Mouse (Mus musculus) midbrain, embryonic 15.5 days (tissue): ENCODE measurements around the gene Maneal. TPM values are rescaled to one million over a fixed set of nuclear protein-coding genes. Genes with fewer than 3 reads are reported as not detected.
A peak's percentile ranks its signal among the peaks of the same experiment; 100 is the strongest.

Experiments used
- ATAC-seq: fragments of 200-750 bp; cut with Nextera tagmentation; replicated peaks from 2 replicates; pipeline ENCODE4 v1.8.0; 2017; ENCODE audit warnings: moderate TSS enrichment
- H3K27ac ChIP-seq: fragments of 300-500 bp; sonication (generic); 2 replicates; pipeline ENCODE4 v1.5.1; 2015; ENCODE audit warnings: mild to moderate bottlenecking, inconsistent platforms
- H3K27me3 ChIP-seq: fragments of 300-500 bp; sonication (generic); replicated peaks from 2 replicates; pipeline ENCODE4 v1.6.1; 2015; ENCODE audit warnings: inconsistent platforms
- H3K36me3 ChIP-seq: fragments of 300-500 bp; sonication (generic); replicated peaks from 2 replicates; pipeline ENCODE4 v1.6.1; 2015; ENCODE audit warnings: inconsistent platforms
- H3K4me1 ChIP-seq: fragments of 300-500 bp; sonication (generic); 2 replicates; pipeline ENCODE4 v1.6.1; 2015; ENCODE audit warnings: inconsistent platforms
- H3K4me2 ChIP-seq: fragments of 300-500 bp; sonication (generic); 2 replicates; pipeline ENCODE4 v1.6.1; 2015; ENCODE audit warnings: inconsistent platforms, mild to moderate bottlenecking, moderate library complexity
- H3K4me3 ChIP-seq: fragments of 300-500 bp; sonication (generic); 2 replicates; pipeline ENCODE4 v1.5.1; 2015; ENCODE audit warnings: mild to moderate bottlenecking, inconsistent platforms
- H3K9ac ChIP-seq: fragments of 300-500 bp; sonication (generic); 2 replicates; pipeline ENCODE4 v1.6.1; 2015; ENCODE audit warnings: mild to moderate bottlenecking, inconsistent platforms
- H3K9me3 ChIP-seq: fragments of 300-500 bp; sonication (generic); 2 replicates; pipeline ENCODE4 v1.6.1; 2016; ENCODE audit warnings: inconsistent platforms
- WGBS: fragments of 180-500 bp; shearing (Covaris S2); methylation state at CpG from one replicate; pipeline ENCODE4 v1.1.7; 2015; ENCODE audit warnings: mixed read lengths; 5-methylcytosine and 5-hydroxymethylcytosine counted together
- polyA plus RNA-seq: library from polyadenylated mRNA; unstranded; fragments of >200 nt; fragmentation: Nextera tagmentation; extraction: Ambion mirVana; gene quantifications from 2 replicates; pipeline ENCODE4 v1.2.1, GENCODE M21; 2015

The Maneal gene
- polyA plus RNA-seq, 1 experiment from 2014 or later: 14.2 TPM

- Histone ChIP-seq H3K36me3 (no peaks in the 10 kb centered on the region), H3K9me3 (no peaks in the 10 kb centered on the region), H3K4me2 (peak overlapping the region; percentile 71), H3K27me3 (peaks cover 20% of the 10 kb centered on the region; the same call in 1 of the 2 replicates), H3K9ac (peak overlapping the region; percentile 52), H3K4me1 (peaks cover 28% of the 10 kb centered on the region), H3K27ac (peak overlapping the region; percentile 82), H3K4me3 (peak overlapping the region; percentile 59)
- under 1% methylated on average over 37 of the region's 37 CpGs for WGBS
- peak; percentile 97 for ATAC-seq
Observed at GRCm38 (mm10) chr4:124881341-124881908, 19.5 kb upstream of the Maneal start.

- H3K4me2 ChIP-seq: peak within 1 kb of the TSS; percentile 71
- no peaks in the 10 kb centered on the region for H3K36me3 ChIP-seq
- peaks cover 28% of the 10 kb centered on the region for H3K4me1 ChIP-seq
- peak within 1 kb of the TSS; percentile 52 for H3K9ac ChIP-seq
- no peaks in the 10 kb centered on the region for H3K9me3 ChIP-seq
- H3K4me3 ChIP-seq: peak within 1 kb of the TSS; percentile 59
- ATAC-seq: no peak
- peaks cover 16% of the 10 kb centered on the region; the same call in 1 of the 2 replicates for H3K27me3 ChIP-seq
- peak within 1 kb of the TSS; percentile 82 for H3K27ac ChIP-seq
- WGBS: 6% methylated on average over 11 of the region's 11 CpGs
Observed at GRCm38 (mm10) chr4:124880599-124880998, 18.6 kb upstream of the Maneal start, which contains the start of gene Epha10. Epha10 (plus strand) TSS chr4:124880899.

- no peaks in the 10 kb centered on the region for H3K36me3 ChIP-seq
- WGBS: 94% methylated on average over 1 of the region's 1 CpGs
- H3K9me3 ChIP-seq: no peaks in the 10 kb centered on the region
- no peak overlapping the region for H3K4me3 ChIP-seq
- no peak overlapping the region for H3K27ac ChIP-seq
- H3K27me3 ChIP-seq: no peaks in the 10 kb centered on the region
- no peak overlapping the region for H3K4me2 ChIP-seq
- H3K9ac ChIP-seq: no peak overlapping the region
- ATAC-seq: no peak
- no peaks in the 10 kb centered on the region for H3K4me1 ChIP-seq
Observed at GRCm38 (mm10) chr4:124872719-124873118, 10.7 kb upstream of the Maneal start.

- H3K27ac ChIP-seq: no peak overlapping the region
- 19% methylated on average over 7 of the region's 7 CpGs for WGBS
Observed at GRCm38 (mm10) chr4:124860446-124860845, 1.5 kb downstream of the Maneal start.

GRCm38 (mm10) chr4:124858370-124858769 is 3.6 kb downstream of the Maneal start:
- WGBS: 81% methylated on average over 5 of the region's 5 CpGs
- no peak overlapping the region for H3K9ac ChIP-seq
- no peaks in the 10 kb centered on the region for H3K27me3 ChIP-seq
- no peak for ATAC-seq
- no peaks in the 10 kb centered on the region for H3K9me3 ChIP-seq
- H3K27ac ChIP-seq: no peak overlapping the region
- H3K36me3 ChIP-seq: peaks cover 39% of the 10 kb centered on the region
- H3K4me3 ChIP-seq: no peak overlapping the region
- peaks cover 27% of the 10 kb centered on the region for H3K4me1 ChIP-seq
- H3K4me2 ChIP-seq: no peak overlapping the region

More at GRCm38 (mm10) chr4:124860446-124860845, 1.5 kb downstream of the Maneal start:
- Histone ChIP-seq H3K4me1 (peaks cover 25% of the 10 kb centered on the region), H3K36me3 (peaks cover 27% of the 10 kb centered on the region), H3K4me2 (peak overlapping the region; percentile 89), H3K9ac (peak overlapping the region; percentile 69; the same call in 1 of the 2 replicates), H3K27me3 (no peaks in the 10 kb centered on the region), H3K4me3 (peak overlapping the region; percentile 67), H3K9me3 (no peaks in the 10 kb centered on the region)
- no peak for ATAC-seq

GRCm38 (mm10) chr4:124856294-124856693 is 5.7 kb downstream of the Maneal start:
- 96% methylated on average over 8 of the region's 8 CpGs for WGBS
- Histone ChIP-seq H3K36me3 (peaks cover 39% of the 10 kb centered on the region), H3K4me1 (peaks cover 37% of the 10 kb centered on the region)

GRCm38 (mm10) chr4:124850933-124851658 is 10.9 kb downstream of the Maneal start, which contains the start of gene 1110065P20Rik:
1110065P20Rik (minus strand) TSS chr4:124851196.
- Histone ChIP-seq H3K4me3 (peak within 1 kb of the TSS; percentile 82), H3K27ac (peak within 1 kb of the TSS; percentile 95), H3K27me3 (no peaks in the 10 kb centered on the region), H3K4me1 (peaks cover 45% of the 10 kb centered on the region), H3K4me2 (peak within 1 kb of the TSS; percentile 86), H3K9me3 (no peaks in the 10 kb centered on the region), H3K36me3 (peaks cover 17% of the 10 kb centered on the region), H3K9ac (peak within 1 kb of the TSS; percentile 83)
- under 1% methylated on average over 75 of the region's 75 CpGs for WGBS
- peak; percentile 62 for ATAC-seq

More at GRCm38 (mm10) chr4:124856294-124856693, 5.7 kb downstream of the Maneal start:
- Histone ChIP-seq H3K9ac (no peak overlapping the region), H3K27ac (no peak overlapping the region), H3K4me2 (no peak overlapping the region), H3K27me3 (no peaks in the 10 kb centered on the region), H3K4me3 (no peak overlapping the region), H3K9me3 (no peaks in the 10 kb centered on the region)
- ATAC-seq: no peak

- no peaks in the 10 kb centered on the region for H3K9me3 ChIP-seq
- peak within 1 kb of the TSS; percentile 82 for H3K4me3 ChIP-seq
- peak; percentile 93 for ATAC-seq
- WGBS: under 1% methylated on average over 86 of the region's 90 CpGs
- H3K27ac ChIP-seq: peak within 1 kb of the TSS; percentile 95
- H3K4me1 ChIP-seq: peaks cover 45% of the 10 kb centered on the region
- H3K9ac ChIP-seq: peak within 1 kb of the TSS; percentile 83
- H3K27me3 ChIP-seq: no peaks in the 10 kb centered on the region
- H3K36me3 ChIP-seq: peaks cover 12% of the 10 kb centered on the region
- peak within 1 kb of the TSS; percentile 86 for H3K4me2 ChIP-seq
Observed at GRCm38 (mm10) chr4:124850261-124850913, 11.6 kb downstream of the Maneal start, which contains the start of gene Yrdc. Yrdc (plus strand) TSS chr4:124850679.

GRCm38 (mm10) chr4:124849631-124850260 is 12.2 kb downstream of the Maneal start:
- peak; percentile 58 for ATAC-seq
- Histone ChIP-seq H3K9me3 (no peaks in the 10 kb centered on the region), H3K9ac (peak overlapping the region; percentile 83), H3K27ac (peak overlapping the region; percentile 95), H3K36me3 (peaks cover 9% of the 10 kb centered on the region; the same call in 1 of the 2 replicates), H3K4me1 (peaks cover 45% of the 10 kb centered on the region), H3K4me3 (peak overlapping the region; percentile 82), H3K4me2 (peak overlapping the region; percentile 86), H3K27me3 (no peaks in the 10 kb centered on the region)
- 1% methylated on average over 24 of the region's 24 CpGs for WGBS

- H3K9me3 ChIP-seq: no peaks in the 10 kb centered on the region
- 6% methylated on average over 8 of the region's 8 CpGs for WGBS
- no peaks in the 10 kb centered on the region for H3K27me3 ChIP-seq
- no peak overlapping the region for H3K4me2 ChIP-seq
- H3K27ac ChIP-seq: no peak overlapping the region
- peaks cover 35% of the 10 kb centered on the region for H3K4me1 ChIP-seq
- no peak overlapping the region for H3K9ac ChIP-seq
- 0 out of 2 replicates have a peak overlapping the region, but pooled peaks have one; percentile 1 for H3K4me3 ChIP-seq
- ATAC-seq: no peak
- no peaks in the 10 kb centered on the region; the same call in 1 of the 2 replicates for H3K36me3 ChIP-seq
Observed at GRCm38 (mm10) chr4:124847573-124847972, 14.4 kb downstream of the Maneal start.

GRCm38 (mm10) chr4:124843493-124843892 is 18.5 kb downstream of the Maneal start:
- ATAC-seq: 0 out of 2 replicates have a peak, but pooled peaks have one; percentile 41

More at GRCm38 (mm10) chr4:124843493-124843892, 18.5 kb downstream of the Maneal start:
- Histone ChIP-seq H3K4me3 (no peak overlapping the region), H3K4me1 (peaks cover 11% of the 10 kb centered on the region), H3K36me3 (peaks cover 9% of the 10 kb centered on the region; the same call in 1 of the 2 replicates), H3K27me3 (no peaks in the 10 kb centered on the region), H3K4me2 (no peak overlapping the region), H3K9ac (no peak overlapping the region), H3K27ac (no peak overlapping the region), H3K9me3 (no peaks in the 10 kb centered on the region)
- WGBS: 55% methylated on average over 11 of the region's 11 CpGs
